Mouse (Mus musculus) MEL (cell line): ENCODE measurements around the gene Lin37.
A peak's percentile ranks its signal among the peaks of the same experiment; 100 is the strongest.

Experiments used
- CHD2 ChIP-seq: IDR thresholded peaks from 2 replicates; pipeline ENCODE4 v1.6.1; 2011; ENCODE audit warnings: low read length, improper control_type of control experiment
- CTCF ChIP-seq, 3 experiments: IDR thresholded peaks in 2 of 3; conservative IDR thresholded peaks in 1 of 3; 2 replicates each; pipeline ENCODE4 v1.5.1; 2011 to 2012; ENCODE audit warnings: low read length in 3 of 3, low read depth in 2 of 3, mild to moderate bottlenecking in 2 of 3, improper control_type of control experiment in 1 of 3, inconsistent platforms in 1 of 3, mixed read lengths in 1 of 3, moderate library complexity in 1 of 3; ENCODE audit not compliant: control insufficient read depth in 1 of 3, insufficient read depth in 1 of 3, poor library complexity in 1 of 3, severe bottlenecking in 1 of 3
- EP300 ChIP-seq, 2 experiments: IDR thresholded peaks; 2 replicates each; pipeline ENCODE4 v1.6.1; 2011; ENCODE audit warnings: improper control_type of control experiment in 2 of 2, low read length in 2 of 2, low read depth in 1 of 2, mild to moderate bottlenecking in 1 of 2
- GATA1 ChIP-seq: IDR thresholded peaks from 2 replicates; pipeline ENCODE4 v1.6.1; 2011; ENCODE audit warnings: low read depth, low read length, improper control_type of control experiment
- KAT2A ChIP-seq: conservative IDR thresholded peaks from 2 replicates; pipeline ENCODE4 v1.6.1; 2012; ENCODE audit warnings: low read depth, low read length, improper control_type of control experiment, inconsistent platforms
- MAX ChIP-seq: IDR thresholded peaks from 2 replicates; pipeline ENCODE4 v1.6.1; 2011; ENCODE audit warnings: low read length, improper control_type of control experiment
- USF2 ChIP-seq, 2 experiments: IDR thresholded peaks; 2 replicates each; pipeline ENCODE4 v1.6.1; 2011 to 2012; ENCODE audit warnings: improper control_type of control experiment in 2 of 2, low read length in 2 of 2, borderline replicate concordance in 1 of 2, inconsistent platforms in 1 of 2, low read depth in 1 of 2, mild to moderate bottlenecking in 1 of 2; ENCODE audit not compliant: insufficient read depth in 1 of 2
- ZMIZ1 ChIP-seq: IDR thresholded peaks from 2 replicates; pipeline ENCODE4 v1.6.1; 2012; ENCODE audit warnings: low read depth, mild to moderate bottlenecking, inconsistent platforms, low read length, improper control_type of control experiment, moderate library complexity

- peak in 1 of 3 experiments; percentile 31; a peak in 1 of 6 replicates for TF ChIP-seq CTCF (IDR thresholded peaks at IDR 0.05 in 2 of 3, conservative IDR thresholded peaks at IDR 0.05 in 1 of 3; ENCODE audit: control insufficient read depth in 1 of 3, insufficient read depth in 1 of 3, low read depth in 2 of 3, low read length in 3 of 3, poor library complexity in 1 of 3, severe bottlenecking in 1 of 3)
- TF ChIP-seq GATA1 = no peak
- TF ChIP-seq ZMIZ1 = no peak
- no peak for TF ChIP-seq MAX
- TF ChIP-seq KAT2A = no peak
- no peak for TF ChIP-seq USF2 (IDR thresholded peaks at IDR 0.05; ENCODE audit: borderline replicate concordance in 1 of 2, insufficient read depth in 1 of 2, low read depth in 1 of 2, low read length in 2 of 2)
- TF ChIP-seq CHD2 = no peak
- TF ChIP-seq EP300 (IDR thresholded peaks at IDR 0.05; ENCODE audit: low read depth in 1 of 2, low read length in 2 of 2) = no peak
Measured at GRCm38 (mm10) chr7:30518325-30518724, 41.3 kb downstream of the Lin37 start.
